Mouse (Mus musculus): ENCODE results near the gene Nampt.
A peak's percentile ranks its signal among the peaks of the same experiment; 100 is the strongest.
"Not testable (repeated sequence)": the region's sequence is repeated elsewhere in the genome, so short reads cannot be mapped to it uniquely, and the experiment has no call there.

The Nampt gene

DNA sequence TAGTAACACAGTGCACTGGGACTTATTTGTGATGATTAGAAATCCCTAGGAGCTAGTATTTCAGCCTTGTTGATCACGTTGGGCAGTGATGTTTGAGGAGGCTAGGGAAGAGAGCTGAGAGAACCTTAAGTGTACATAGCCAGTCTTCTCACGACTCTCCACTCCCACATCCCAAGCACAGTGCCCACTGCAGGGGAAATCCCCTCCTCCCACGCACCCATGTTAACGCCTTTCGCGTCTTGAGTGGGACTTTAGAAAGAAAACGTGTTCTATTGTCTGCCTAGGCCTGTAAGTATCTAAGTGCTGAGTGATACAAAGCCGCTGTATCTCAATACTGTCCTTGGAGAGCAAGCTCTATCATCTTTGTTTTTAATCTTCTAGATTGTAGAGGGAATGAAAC lies 27.0 kb downstream of the Nampt start:
- no peak for DNase-seq

DNA sequence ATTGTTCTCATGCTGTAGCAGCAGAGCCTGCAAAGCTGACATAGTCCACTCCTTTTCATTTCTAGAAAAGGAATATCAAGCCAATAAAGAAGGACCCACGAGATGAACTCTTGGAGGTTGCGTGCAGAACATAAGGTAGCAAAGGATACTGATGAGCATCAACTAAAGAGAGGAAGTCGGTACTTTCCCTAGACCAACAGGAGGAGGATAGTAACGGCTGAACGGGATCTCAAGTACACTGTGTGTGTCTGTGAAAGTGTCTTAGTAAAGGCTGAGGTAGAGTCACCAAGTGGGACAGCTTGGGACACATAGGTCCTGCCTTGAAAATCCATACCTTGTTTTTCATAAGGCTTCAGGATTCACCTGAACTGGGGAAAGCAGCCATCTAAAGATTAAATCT lies 34.4 kb downstream of the Nampt start:
- DNase-seq: no peak

GRCm38 (mm10) chr12:32854866-32855265 lies 35.5 kb downstream of the Nampt start:
- no peak for DNase-seq

DNA sequence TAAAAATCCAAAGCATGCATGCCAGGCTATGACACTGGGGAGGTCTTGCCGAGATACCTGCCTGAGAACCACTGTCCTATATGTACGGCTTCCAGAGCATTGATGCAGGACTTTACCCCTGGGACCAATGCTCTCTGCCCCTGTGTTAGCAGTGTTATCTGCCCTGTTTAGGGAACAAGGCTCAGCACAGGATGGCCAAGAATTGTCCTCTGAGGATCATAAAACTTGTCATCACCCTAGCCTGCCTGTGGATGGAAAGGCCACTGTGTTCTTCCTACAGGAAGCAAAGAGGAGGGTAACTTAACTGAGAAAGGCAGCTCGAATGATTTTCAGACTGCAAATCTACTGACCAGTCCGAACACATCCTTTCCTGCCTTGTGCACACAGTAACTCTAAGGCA lies 36.1 kb downstream of the Nampt start:
- no peak for DNase-seq

DNA sequence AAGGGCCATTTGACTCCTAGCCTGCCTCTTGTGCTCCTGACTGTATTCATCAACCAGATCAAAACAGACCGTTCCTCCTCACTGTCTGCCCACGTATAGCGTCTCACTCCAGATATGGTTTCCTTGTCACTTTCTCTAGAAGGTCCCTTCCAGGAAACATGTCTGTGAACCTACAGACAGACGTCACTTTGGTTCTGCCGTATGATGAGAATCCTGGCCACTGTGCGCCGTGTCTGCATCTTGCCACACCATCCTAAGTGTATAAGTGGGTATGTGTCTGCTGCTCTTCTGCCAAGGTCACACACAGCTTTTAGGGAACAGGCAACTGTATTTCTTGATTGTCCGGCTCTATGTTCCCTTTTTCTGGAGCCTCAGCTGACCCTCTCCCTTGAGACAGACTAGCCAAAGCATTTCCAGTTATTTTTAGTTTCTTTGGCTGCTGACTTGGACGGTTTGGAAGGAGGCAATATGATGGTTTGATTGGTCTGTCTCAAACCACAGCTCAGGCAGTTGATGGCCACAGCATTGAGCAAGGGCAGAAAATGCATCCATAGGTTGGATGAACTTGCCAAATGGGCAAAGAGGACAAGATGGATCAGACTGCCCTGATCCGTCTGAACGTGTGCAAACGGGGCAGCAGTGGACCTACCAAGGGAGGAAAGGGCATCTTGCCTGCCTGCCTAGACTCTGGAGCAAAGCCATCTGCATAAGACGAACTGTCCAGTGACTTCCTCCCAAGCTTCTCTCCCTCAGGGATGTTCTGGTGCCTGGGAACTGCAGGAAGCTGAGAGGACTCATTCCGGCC lies 37.6 kb downstream of the Nampt start:
- DNase-seq: peak; percentile 38

DNA sequence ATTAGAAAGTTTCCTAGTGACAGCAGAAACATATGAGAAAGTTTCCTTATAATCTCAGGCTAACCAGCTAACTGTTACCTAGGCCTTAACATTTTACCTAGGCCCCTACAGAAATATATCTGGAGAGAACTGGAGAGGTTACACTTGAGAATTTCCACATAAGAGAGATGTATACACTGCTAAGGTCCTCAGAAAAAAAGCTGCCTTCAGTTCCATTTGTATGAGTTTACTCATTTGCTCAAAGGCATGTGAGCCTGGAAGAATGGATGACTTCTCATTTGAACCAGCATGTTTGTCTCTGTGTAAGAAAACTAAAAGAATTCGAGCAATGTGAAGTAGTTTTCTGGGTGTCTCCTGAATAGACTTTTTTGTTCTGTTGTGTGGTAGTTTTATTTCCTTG lies 39.1 kb downstream of the Nampt start:
- no peak for DNase-seq

GRCm38 (mm10) chr12:32860820-32861219 lies 41.5 kb downstream of the Nampt start:
- no peak for DNase-seq

DNA sequence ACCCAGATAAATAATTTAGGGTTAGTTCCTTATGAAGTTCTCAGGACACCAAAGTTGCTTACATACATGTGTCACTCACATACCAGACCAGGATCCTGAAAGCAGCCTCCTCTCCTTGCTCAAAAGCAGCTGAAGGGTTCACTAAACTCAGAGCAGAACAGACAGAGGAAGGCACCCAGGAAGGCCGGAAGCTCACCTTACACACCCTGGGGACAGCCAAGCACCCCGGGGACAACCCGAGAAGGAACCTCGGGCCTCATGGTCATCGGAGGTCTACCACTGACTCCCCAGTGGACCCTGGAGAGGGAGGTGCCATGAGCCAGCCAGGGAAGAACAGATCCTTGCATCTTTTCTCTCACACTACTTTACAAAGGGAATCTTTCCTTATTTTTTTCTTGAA lies 51.5 kb downstream of the Nampt start:
- no peak for DNase-seq

DNA sequence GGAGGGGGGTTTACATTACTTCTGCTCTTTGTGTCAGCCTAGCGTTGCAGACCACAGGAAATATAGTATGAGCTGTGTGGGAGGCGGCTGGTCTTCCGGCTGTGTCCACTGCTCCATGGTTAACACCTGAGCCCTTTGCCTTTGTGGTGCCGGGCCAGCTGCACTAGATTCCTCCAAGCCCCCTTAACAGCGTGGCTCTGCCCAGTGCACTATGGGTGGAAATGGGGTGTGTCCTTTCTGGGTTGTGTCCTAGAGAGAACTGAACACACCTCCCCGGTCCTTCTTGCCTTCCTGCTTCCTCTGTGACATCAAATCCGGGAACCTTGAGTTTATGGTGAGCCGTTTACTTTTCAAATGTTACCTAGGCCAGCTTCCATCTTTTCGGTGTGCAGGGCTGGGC lies 58.2 kb downstream of the Nampt start:
- no peak for DNase-seq

- DNase-seq: no peak
Measured at GRCm38 (mm10) chr12:32877964-32878571, 58.7 kb downstream of the Nampt start.

DNA sequence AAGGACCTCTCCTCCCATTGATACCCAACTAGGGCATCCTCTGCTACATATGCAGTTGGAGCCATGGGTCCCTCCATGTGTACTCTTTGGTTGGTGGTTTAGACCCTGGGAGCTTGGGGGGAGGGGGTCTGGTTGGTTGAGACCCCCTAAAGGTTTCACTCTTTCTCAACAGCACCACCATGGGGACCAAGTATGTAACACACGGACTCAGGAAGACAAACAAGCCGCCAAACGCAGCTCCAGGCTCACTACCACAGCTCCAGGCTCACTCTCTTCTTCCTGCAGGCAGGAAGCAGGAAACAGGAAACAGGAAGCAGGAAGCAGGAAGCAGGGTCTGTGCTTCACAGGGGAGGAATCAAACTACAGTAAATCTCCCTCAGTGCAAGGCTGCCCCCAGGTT lies 60.0 kb downstream of the Nampt start:
- no peak for DNase-seq

DNA sequence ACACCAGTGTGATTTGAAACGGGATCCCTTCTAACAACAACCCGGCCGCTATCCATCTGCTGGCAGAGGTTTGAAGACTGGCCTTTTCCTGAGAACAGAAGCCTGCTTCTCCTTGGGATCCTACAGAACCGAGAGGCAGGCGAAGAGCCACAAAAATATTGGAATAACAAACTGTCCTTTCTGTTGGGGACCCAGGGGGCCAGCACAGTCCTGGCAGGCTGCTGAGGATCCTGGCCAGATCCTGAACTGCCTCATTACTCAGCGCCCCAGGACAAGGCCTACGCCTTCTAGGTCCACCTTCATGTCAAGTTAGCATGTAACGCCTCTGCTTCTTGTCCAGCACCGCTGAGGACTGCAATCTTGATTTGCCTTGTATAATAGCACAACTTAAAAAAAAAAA lies 65.0 kb downstream of the Nampt start:
- DNase-seq: peak; percentile 29

DNA sequence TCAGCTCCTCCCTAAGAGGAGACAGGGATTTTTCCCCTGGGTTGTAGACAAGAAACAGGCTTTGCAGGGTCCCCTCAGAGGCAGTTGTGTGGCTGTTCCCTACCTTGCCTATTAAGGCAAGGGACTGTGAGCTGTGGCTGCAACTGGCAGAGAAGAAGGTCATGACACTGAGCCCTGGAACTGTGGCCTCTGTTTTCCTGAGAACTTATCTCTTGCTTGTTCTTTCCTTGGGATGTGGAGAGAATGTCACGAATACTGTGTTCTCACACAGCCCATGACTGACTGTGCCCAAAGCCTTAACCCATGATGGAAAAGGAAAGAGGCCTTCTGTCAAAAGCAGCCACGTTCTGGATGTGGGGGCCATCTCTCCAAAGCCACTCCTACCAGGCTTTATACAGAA lies 65.7 kb downstream of the Nampt start:
- DNase-seq: no peak

DNA sequence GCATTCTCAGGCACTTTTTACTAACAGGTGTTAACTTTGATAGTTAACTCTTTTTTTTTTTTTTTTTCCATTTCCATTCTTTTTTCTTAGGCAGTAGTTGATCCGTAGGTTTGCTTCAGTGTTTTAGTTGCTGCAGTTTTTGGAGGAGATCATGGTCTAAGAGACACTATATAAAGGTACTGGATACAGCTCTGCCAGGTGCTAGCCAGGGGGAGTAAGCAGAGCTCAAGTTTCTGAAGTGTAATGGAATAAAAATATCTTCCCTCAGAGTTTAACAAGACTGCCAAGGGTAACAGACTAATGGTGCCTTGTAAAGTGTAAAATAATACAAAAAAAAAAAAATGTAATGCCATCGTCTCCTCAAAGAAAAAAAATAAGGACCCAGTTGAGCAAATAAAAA lies 67.0 kb downstream of the Nampt start:
- no peak for DNase-seq

GRCm38 (mm10) chr12:32888226-32888625 lies 68.9 kb downstream of the Nampt start:
- DNase-seq: no peak

DNA sequence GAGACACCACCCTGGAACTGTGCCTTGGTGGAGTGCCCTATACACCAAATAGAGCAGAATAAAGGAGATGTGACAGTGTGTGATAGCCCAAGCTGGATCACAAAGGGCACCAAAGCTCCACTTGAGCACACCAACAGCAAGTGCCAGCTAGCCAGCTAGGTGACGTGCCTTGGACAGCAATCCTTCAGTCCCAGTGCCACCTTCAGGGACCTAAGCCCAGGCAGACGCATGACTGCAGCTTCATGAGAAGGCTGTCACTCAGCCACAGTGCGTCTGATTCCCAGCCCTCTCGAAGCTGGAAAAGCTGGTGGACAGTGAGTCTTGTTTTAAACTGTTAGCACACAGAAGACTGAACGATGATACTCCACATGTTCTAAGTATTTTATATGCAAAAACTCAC lies 70.5 kb downstream of the Nampt start:
- DNase-seq: no peak

DNA sequence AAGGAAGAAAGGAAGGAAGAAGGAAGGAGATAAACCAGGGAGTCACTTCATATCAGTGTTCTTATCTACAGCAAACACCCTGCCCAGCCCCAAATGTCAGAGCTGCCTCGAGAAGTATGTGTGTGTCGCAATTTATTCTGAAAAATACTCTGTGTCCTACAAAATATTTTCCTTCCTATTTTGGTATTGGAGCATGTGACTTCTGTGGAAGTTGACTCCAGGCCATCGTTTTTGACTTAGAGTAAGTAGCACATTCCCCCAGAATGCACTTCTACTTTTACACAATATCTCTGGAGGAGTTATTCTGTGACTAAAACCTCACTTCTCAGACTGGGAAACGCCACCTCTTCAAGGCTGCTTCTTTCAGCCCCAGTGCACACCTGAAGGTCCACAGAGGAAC lies 71.1 kb downstream of the Nampt start:
- peak; percentile 79 for DNase-seq

- DNase-seq: not testable (repeated sequence)
Measured at GRCm38 (mm10) chr12:32891271-32891670, 71.9 kb downstream of the Nampt start.

- DNase-seq: peak; percentile 72
Measured at GRCm38 (mm10) chr12:32893212-32893611, 73.9 kb downstream of the Nampt start.

DNA sequence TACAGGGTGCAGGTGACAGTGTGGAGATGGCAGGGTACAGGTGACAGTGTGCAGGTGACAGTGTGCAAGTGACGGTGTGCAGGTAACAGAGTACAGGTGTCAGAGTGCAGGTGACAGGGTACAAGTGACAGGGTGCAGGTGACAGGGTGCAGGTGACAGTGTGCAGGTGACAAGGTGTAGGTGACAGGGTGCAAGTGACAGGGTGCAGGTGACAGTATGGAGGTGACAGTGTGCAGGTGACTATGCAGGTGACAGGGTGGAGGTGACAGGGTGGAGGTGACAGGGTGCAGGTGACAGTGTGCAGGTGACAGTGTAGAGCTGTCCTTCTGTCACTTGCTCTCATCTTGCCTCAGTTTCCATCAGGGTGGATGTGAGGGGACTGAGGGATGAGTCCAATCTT lies 76.5 kb downstream of the Nampt start:
- no peak for DNase-seq

GRCm38 (mm10) chr12:32896496-32896895 lies 77.2 kb downstream of the Nampt start:
- no peak for DNase-seq

GRCm38 (mm10) chr12:32897199-32898120 lies 78.1 kb downstream of the Nampt start:
- peak; percentile 95 for DNase-seq

DNA sequence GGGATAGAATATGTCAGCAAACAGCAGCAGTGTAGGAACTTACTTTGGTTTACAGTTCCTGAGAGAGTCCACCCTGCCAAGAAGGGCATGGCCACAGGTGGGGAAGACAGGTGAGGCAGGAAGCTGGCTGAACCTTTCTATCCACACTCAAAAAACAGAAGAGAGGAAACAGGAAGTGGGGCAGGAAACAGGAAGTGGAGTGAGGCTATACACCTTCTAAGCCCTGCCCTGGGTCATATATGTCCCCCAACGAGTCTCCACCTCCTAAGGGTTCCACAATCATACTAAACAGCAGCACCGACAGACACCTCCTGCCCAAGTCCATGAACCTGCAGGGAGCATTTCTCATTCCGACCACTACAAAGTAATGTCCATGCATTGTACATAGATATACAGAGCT lies 81.7 kb downstream of the Nampt start:
- no peak for DNase-seq
